Mouse (Mus musculus): ENCODE measurements around the gene Ric8b. TPM values are rescaled to one million over a fixed set of nuclear protein-coding genes. Genes with fewer than 3 reads are reported as not detected.

The Ric8b gene
- total RNA-seq, 2 experiments from 2014 or later, result 48.5 to 59.2 TPM

- peak in 1 of 2 experiments; percentile 43 for DNase-seq (ENCODE audit: low spot score in 2 of 2)
- intact Hi-C loops (cut with DNase I), result no loop called here
These were observed 33.0 kb downstream of the Ric8b start for GRCm38 (mm10) chr10:84950384-84950783.

GRCm38 (mm10) chr10:84954236-84954635 is 36.8 kb downstream of the Ric8b start:
- intact Hi-C loops (cut with DNase I), result no loop called here
- no peak for DNase-seq (ENCODE audit: low spot score in 2 of 2)

- intact Hi-C loops (cut with DNase I), result no loop called here
- no peak for DNase-seq (ENCODE audit: low spot score in 2 of 2)
These were observed 38.8 kb downstream of the Ric8b start for GRCm38 (mm10) chr10:84956173-84956572.

- no peak for DNase-seq (ENCODE audit: low spot score in 2 of 2)
- intact Hi-C loops (cut with DNase I), result no loop called here
These were observed 41.2 kb downstream of the Ric8b start for GRCm38 (mm10) chr10:84958597-84958996.

GRCm38 (mm10) chr10:84960380-84960930 is 43.0 kb downstream of the Ric8b start:
- DNase-seq (ENCODE audit: low spot score in 2 of 2), result no peak
- intact Hi-C loops (cut with DNase I), result loop anchor here (5.0 kb wide), 2 partner anchors 43 to 188 kb away; partner anchors contain the start of gene Ric8b

- no peak for DNase-seq (ENCODE audit: low spot score in 2 of 2)
- intact Hi-C loops (cut with DNase I), result loop anchor here (1.0 to 5.0 kb wide), 3 partner anchors 46 to 317 kb away; partner anchors contain the start of gene Ric8b
These were observed 45.7 kb downstream of the Ric8b start for GRCm38 (mm10) chr10:84963126-84963525.

- intact Hi-C loops (cut with DNase I), result loop anchor here (1.0 to 5.0 kb wide), 3 partner anchors 46 to 317 kb away; partner anchors contain the start of gene Ric8b
- DNase-seq (ENCODE audit: low spot score in 2 of 2), result peak; percentile 69 to 96
These were observed 46.3 kb downstream of the Ric8b start for GRCm38 (mm10) chr10:84963726-84964125.

- intact Hi-C loops (cut with DNase I), result no loop called here
- DNase-seq (ENCODE audit: low spot score in 2 of 2), result no peak
These were observed 49.1 kb downstream of the Ric8b start for GRCm38 (mm10) chr10:84966542-84966941.

- no peak for DNase-seq (ENCODE audit: low spot score in 2 of 2)
- intact Hi-C loops (cut with DNase I), result no loop called here
These were observed 50.2 kb downstream of the Ric8b start for GRCm38 (mm10) chr10:84967645-84968044.

GRCm38 (mm10) chr10:84968852-84969704 is 51.7 kb downstream of the Ric8b start:
- no peak for DNase-seq (ENCODE audit: low spot score in 2 of 2)
- intact Hi-C loops (cut with DNase I), result no loop called here

GRCm38 (mm10) chr10:84975264-84975663 is 57.8 kb downstream of the Ric8b start:
- intact Hi-C loops (cut with DNase I), result no loop called here
- DNase-seq (ENCODE audit: low spot score in 2 of 2), result no peak

- intact Hi-C loops (cut with DNase I), result no loop called here
These were observed 59.4 kb downstream of the Ric8b start for GRCm38 (mm10) chr10:84976588-84977351.

GRCm38 (mm10) chr10:84980291-84980690 is 62.9 kb downstream of the Ric8b start:
- intact Hi-C loops (cut with DNase I), result loop anchor here (10.0 kb wide), 1 partner anchor 265 kb away; no protein-coding TSS in a partner anchor
- no peak for DNase-seq (ENCODE audit: low spot score in 2 of 2)

More at GRCm38 (mm10) chr10:84976588-84977351, 59.4 kb downstream of the Ric8b start:
- DNase-seq (ENCODE audit: low spot score in 2 of 2), result peak in 1 of 2 experiments; percentile 30

GRCm38 (mm10) chr10:84981441-84981840 is 64.0 kb downstream of the Ric8b start:
- intact Hi-C loops (cut with DNase I), result loop anchor here (10.0 kb wide), 1 partner anchor 267 kb away; no protein-coding TSS in a partner anchor
- DNase-seq (ENCODE audit: low spot score in 2 of 2), result no peak

GRCm38 (mm10) chr10:84982675-84983074 is 65.3 kb downstream of the Ric8b start:
- DNase-seq (ENCODE audit: low spot score in 2 of 2), result no peak
- intact Hi-C loops (cut with DNase I), result loop anchor here (10.0 kb wide), 1 partner anchor 268 kb away; no protein-coding TSS in a partner anchor

- intact Hi-C loops (cut with DNase I), result loop anchor here (5.0 to 10.0 kb wide), 2 partner anchors 271 to 339 kb away; no protein-coding TSS in a partner anchor
- peak; percentile 50 to 72 for DNase-seq (ENCODE audit: low spot score in 2 of 2)
These were observed 68.5 kb downstream of the Ric8b start for GRCm38 (mm10) chr10:84985956-84986355.

GRCm38 (mm10) chr10:84987666-84988065 is 70.2 kb downstream of the Ric8b start:
- intact Hi-C loops (cut with DNase I), result loop anchor here (5.0 to 10.0 kb wide), 2 partner anchors 273 to 340 kb away; no protein-coding TSS in a partner anchor
- DNase-seq (ENCODE audit: low spot score in 2 of 2), result no peak

GRCm38 (mm10) chr10:84988650-84989049 is 71.2 kb downstream of the Ric8b start:
- DNase-seq (ENCODE audit: low spot score in 2 of 2), result no peak
- intact Hi-C loops (cut with DNase I), result loop anchor here (5.0 to 10.0 kb wide), 2 partner anchors 274 to 341 kb away; no protein-coding TSS in a partner anchor

- intact Hi-C loops (cut with DNase I), result no loop called here
- DNase-seq (ENCODE audit: low spot score in 2 of 2), result no peak
These were observed 76.9 kb downstream of the Ric8b start for GRCm38 (mm10) chr10:84994346-84994745.

GRCm38 (mm10) chr10:84994971-84995370 is 77.6 kb downstream of the Ric8b start:
- no peak for DNase-seq (ENCODE audit: low spot score in 2 of 2)
- intact Hi-C loops (cut with DNase I), result no loop called here

All from left cerebral cortex, postnatal 25 days (tissue).